Mouse (Mus musculus) liver, embryonic 12.5 days (tissue): ENCODE data around the gene P2ry2. TPM values are rescaled to one million over a fixed set of nuclear protein-coding genes. Genes with fewer than 3 reads are reported as not detected.
A peak's percentile ranks its signal among the peaks of the same experiment; 100 is the strongest.

Experiments
- ATAC-seq: fragments of 200-750 bp; cut with Nextera tagmentation; 2 replicates; pipeline ENCODE4 v1.8.0; 2017; ENCODE audit warnings: moderate number of reproducible peaks, mild to moderate bottlenecking, moderate library complexity
- H3K27ac ChIP-seq: fragments of 300-500 bp; sonication (generic); 2 replicates; pipeline ENCODE4 v1.5.1; 2016; ENCODE audit warnings: mild to moderate bottlenecking
- H3K27me3 ChIP-seq: fragments of 300-500 bp; sonication (generic); replicated peaks from 2 replicates; pipeline ENCODE4 v1.6.1; 2016; ENCODE audit warnings: mild to moderate bottlenecking, moderate library complexity
- H3K36me3 ChIP-seq: fragments of 300-500 bp; sonication (generic); 2 replicates; pipeline ENCODE4 v1.6.1; 2016; ENCODE audit warnings: mild to moderate bottlenecking, moderate library complexity
- H3K4me1 ChIP-seq: fragments of 300-500 bp; sonication (generic); 2 replicates; pipeline ENCODE4 v1.6.1; 2016
- H3K4me2 ChIP-seq: fragments of 300-500 bp; sonication (generic); 2 replicates; pipeline ENCODE4 v1.6.1; 2016; ENCODE audit warnings: mild to moderate bottlenecking, moderate library complexity
- H3K4me3 ChIP-seq: fragments of 300-500 bp; sonication (generic); 2 replicates; pipeline ENCODE4 v1.5.1; 2016; ENCODE audit warnings: mild to moderate bottlenecking, moderate library complexity
- H3K9ac ChIP-seq: fragments of 300-500 bp; sonication (generic); 2 replicates; pipeline ENCODE4 v1.6.1; 2016; ENCODE audit warnings: mild to moderate bottlenecking, moderate library complexity
- H3K9me3 ChIP-seq: fragments of 300-500 bp; sonication (generic); replicated peaks from 2 replicates; pipeline ENCODE4 v1.6.1; 2016; ENCODE audit warnings: mild to moderate bottlenecking, moderate library complexity
- WGBS: fragments of 180-500 bp; shearing (Covaris S2); methylation state at CpG from one replicate; pipeline ENCODE4 v1.1.7; 2016; ENCODE audit not compliant: insufficient replicate concordance; 5-methylcytosine and 5-hydroxymethylcytosine counted together
- polyA plus RNA-seq: library from polyadenylated mRNA; unstranded; fragments of >200 nt; fragmentation: Nextera tagmentation; extraction: Ambion mirVana; gene quantifications from 2 replicates; pipeline ENCODE4 v1.2.1, GENCODE M21; 2016

The P2ry2 gene
- polyA plus RNA-seq, 1 experiment from 2014 or later = 1.2 TPM

GRCm38 (mm10) chr7:100952686-100953085, 60.0 kb downstream of the P2ry2 start:
- WGBS = 66% methylated on average over 7 of the region's 7 CpGs
- Histone ChIP-seq H3K9me3 (no peaks in the 10 kb centered on the region), H3K9ac (no peak overlapping the region), H3K4me1 (peaks cover 45% of the 10 kb centered on the region), H3K4me3 (no peak overlapping the region), H3K27ac (peak overlapping the region; percentile 6; the same call in 1 of the 2 replicates), H3K27me3 (no peaks in the 10 kb centered on the region), H3K36me3 (no peaks in the 10 kb centered on the region), H3K4me2 (no peak overlapping the region)
- no peak for ATAC-seq

DNA sequence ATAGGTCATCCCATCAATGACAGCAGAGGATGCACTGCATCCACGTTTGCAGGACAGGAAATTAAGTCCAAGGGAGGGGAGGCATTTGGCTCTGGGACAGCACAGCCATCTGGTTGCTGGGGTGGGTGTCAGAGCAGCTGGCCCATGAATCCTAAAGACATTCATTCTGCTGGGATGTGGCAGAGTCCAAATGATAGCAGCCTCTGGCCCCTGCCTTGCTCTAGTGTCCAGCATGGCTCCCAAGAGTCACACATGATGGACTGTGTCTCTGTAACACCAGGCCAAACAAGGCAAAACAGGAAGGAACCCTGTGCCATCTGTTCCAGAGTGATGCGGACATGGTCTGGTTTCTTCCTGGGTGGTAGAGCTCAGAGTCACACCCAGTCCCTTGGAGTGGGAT, 60.8 kb downstream of the P2ry2 start:
- Histone ChIP-seq H3K9me3 (no peaks in the 10 kb centered on the region), H3K36me3 (no peaks in the 10 kb centered on the region), H3K9ac (no peak overlapping the region), H3K27ac (no peak overlapping the region), H3K4me2 (no peak overlapping the region), H3K4me3 (no peak overlapping the region), H3K27me3 (no peaks in the 10 kb centered on the region), H3K4me1 (peaks cover 45% of the 10 kb centered on the region)
- ATAC-seq = no peak
- WGBS = 42% methylated on average over 2 of the region's 2 CpGs

- Histone ChIP-seq H3K4me2 (peak overlapping the region; percentile 26), H3K27ac (peak overlapping the region; percentile 75), H3K36me3 (no peaks in the 10 kb centered on the region), H3K4me1 (peaks cover 45% of the 10 kb centered on the region), H3K27me3 (no peaks in the 10 kb centered on the region), H3K9ac (no peak overlapping the region), H3K9me3 (no peaks in the 10 kb centered on the region), H3K4me3 (no peak overlapping the region)
- ATAC-seq = peak; percentile 63
- 22% methylated on average over 12 of the region's 12 CpGs for WGBS
Observed at GRCm38 (mm10) chr7:100950481-100951010, 62.1 kb downstream of the P2ry2 start.

DNA sequence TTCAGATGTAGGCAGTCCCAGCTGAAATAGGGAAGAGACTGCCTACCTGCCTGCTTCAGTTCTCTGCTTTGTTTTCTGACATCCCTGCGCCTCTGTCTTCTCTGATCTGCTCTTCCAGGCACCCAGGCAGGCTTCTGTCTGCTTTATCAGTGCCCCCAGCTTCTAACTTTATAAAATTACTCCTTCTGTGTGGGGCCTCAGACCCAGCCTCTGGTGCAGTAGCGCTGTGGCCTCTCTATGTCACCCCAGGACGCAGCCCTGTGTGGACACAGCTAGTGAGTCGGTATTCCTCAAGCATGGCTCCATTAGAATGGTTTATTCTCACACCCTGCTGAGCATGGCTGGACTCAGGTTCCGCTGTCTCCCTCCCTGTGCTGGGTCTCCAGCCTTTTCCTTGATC, 62.6 kb downstream of the P2ry2 start:
- peak; percentile 68 for ATAC-seq
- WGBS = 29% methylated on average over 5 of the region's 5 CpGs
- Histone ChIP-seq H3K9me3 (no peaks in the 10 kb centered on the region), H3K36me3 (no peaks in the 10 kb centered on the region), H3K4me2 (peak overlapping the region; percentile 26), H3K4me3 (no peak overlapping the region), H3K4me1 (peaks cover 45% of the 10 kb centered on the region), H3K9ac (no peak overlapping the region), H3K27me3 (no peaks in the 10 kb centered on the region), H3K27ac (peak overlapping the region; percentile 75)

Other genes with a start within 250 kb of the P2ry2 start
- gene Relt, start 149.4 kb downstream of the P2ry2 start, polyA plus RNA-seq = 17.8 and 18.2 TPM in 2 replicates
- 1.7 and 2.2 TPM in 2 replicates for gene Arhgef17, start 80.8 kb downstream of the P2ry2 start, polyA plus RNA-seq
- 3.4 and 3.6 TPM in 2 replicates for gene P2ry6, start 38.2 kb downstream of the P2ry2 start, polyA plus RNA-seq
- gene Fchsd2, start 80.0 kb upstream of the P2ry2 start, polyA plus RNA-seq = 8.0 and 8.8 TPM in 2 replicates